Mouse (Mus musculus) embryonic fibroblast, embryonic 13.5 days (primary cell): ENCODE results near the gene Syde1. TPM values are rescaled to one million over a fixed set of nuclear protein-coding genes. Genes with fewer than 3 reads are reported as not detected.
"Not testable (repeated sequence)": the region's sequence is repeated elsewhere in the genome, so short reads cannot be mapped to it uniquely, and the experiment has no call there.

Experiments
- H3K27ac ChIP-seq: 2 replicates; pipeline ENCODE4 v1.5.1; 2012; ENCODE audit warnings: low read length, control low read depth, inconsistent platforms; ENCODE audit not compliant: insufficient read depth
- H3K4me1 ChIP-seq: 2 replicates; pipeline ENCODE4 v1.6.1; 2011; ENCODE audit warnings: low read length; ENCODE audit not compliant: control insufficient read depth, insufficient read depth
- H3K4me3 ChIP-seq: 2 replicates; pipeline ENCODE4 v1.5.1; 2011; ENCODE audit warnings: mild to moderate bottlenecking, control low read depth, low read length; ENCODE audit not compliant: insufficient read depth
- CTCF ChIP-seq: IDR thresholded peaks from 2 replicates; pipeline ENCODE4 v1.5.1; 2011; ENCODE audit warnings: mild to moderate bottlenecking, control low read depth, low read length, moderate library complexity, borderline replicate concordance; ENCODE audit not compliant: insufficient read depth
- POLR2A ChIP-seq: IDR thresholded peaks from 2 replicates; pipeline ENCODE4 v1.6.1; 2011; ENCODE audit warnings: low read depth, mild to moderate bottlenecking, control low read depth, low read length, moderate library complexity
- polyA plus RNA-seq: library from polyadenylated mRNA; stranded (reverse); fragments of >200 nt; gene quantifications from 2 replicates; pipeline ENCODE4 v1.2.4, GENCODE M21; 2011; ENCODE audit warnings: low read depth; ENCODE audit not compliant: missing spikeins, insufficient read length

Syde1 gene
- 50.5 and 52.8 TPM in 2 replicates for polyA plus RNA-seq

GRCm38 (mm10) chr10:78591406-78592328 is at the start of gene Syde1:
Syde1 (minus strand) TSS chr10:78591964.
- Histone ChIP-seq H3K27ac (peak within 1 kb of the TSS; percentile 81), H3K4me1 (peaks cover 3% of the 10 kb centered on the region; the same call in 1 of the 2 replicates), H3K4me3 (peak within 1 kb of the TSS; percentile 84)
- TF ChIP-seq CTCF, result no peak
- TF ChIP-seq POLR2A, result peak; percentile 84

GRCm38 (mm10) chr10:78632311-78632710 is 40.5 kb upstream of the Syde1 start:
- no peaks in the 10 kb centered on the region for H3K4me1 ChIP-seq
- TF ChIP-seq POLR2A (no peak), CTCF (peak; percentile 80)
- H3K27ac ChIP-seq, result no peak overlapping the region
- H3K4me3 ChIP-seq, result no peak overlapping the region

- no peak overlapping the region for H3K27ac ChIP-seq
- TF ChIP-seq CTCF, result no peak
- TF ChIP-seq POLR2A, result no peak
These were observed 38.4 kb upstream of the Syde1 start for GRCm38 (mm10) chr10:78630194-78630593.

GRCm38 (mm10) chr10:78623143-78623542 is 31.4 kb upstream of the Syde1 start:
- H3K4me3 ChIP-seq, H3K27ac ChIP-seq, H3K4me1 ChIP-seq: not testable (repeated sequence)

More at GRCm38 (mm10) chr10:78630194-78630593, 38.4 kb upstream of the Syde1 start:
- Histone ChIP-seq H3K4me1 (no peaks in the 10 kb centered on the region), H3K4me3 (no peak overlapping the region)

GRCm38 (mm10) chr10:78617974-78618373 is 26.2 kb upstream of the Syde1 start, which contains the start of gene Olfr1357:
Olfr1357 (minus strand) TSS chr10:78618074.
- Histone ChIP-seq H3K4me3 (no peak within 1 kb of the TSS), H3K27ac (no peak within 1 kb of the TSS), H3K4me1 (no peaks in the 10 kb centered on the region)
- TF ChIP-seq POLR2A, result no peak
- no peak for TF ChIP-seq CTCF

- no peak overlapping the region for H3K27ac ChIP-seq
- H3K4me3 ChIP-seq, result no peak overlapping the region
- H3K4me1 ChIP-seq, result no peaks in the 10 kb centered on the region
- no peak for TF ChIP-seq CTCF
- no peak for TF ChIP-seq POLR2A
These were observed 15.8 kb upstream of the Syde1 start for GRCm38 (mm10) chr10:78607602-78608001.

- H3K27ac ChIP-seq, result no peak overlapping the region
- H3K4me3 ChIP-seq, result no peak overlapping the region
- no peaks in the 10 kb centered on the region for H3K4me1 ChIP-seq
- TF ChIP-seq POLR2A (no peak), CTCF (peak; percentile 5; the same call in 1 of the 2 replicates)
These were observed 13.3 kb upstream of the Syde1 start for GRCm38 (mm10) chr10:78605080-78605479.

- Histone ChIP-seq H3K4me3 (no peak overlapping the region), H3K4me1 (no peaks in the 10 kb centered on the region; the same call in 1 of the 2 replicates), H3K27ac (no peak overlapping the region)
- TF ChIP-seq POLR2A (no peak), CTCF (no peak)
These were observed 8.1 kb upstream of the Syde1 start for GRCm38 (mm10) chr10:78599865-78600264.

GRCm38 (mm10) chr10:78594566-78594965 is 2.8 kb upstream of the Syde1 start:
- Histone ChIP-seq H3K4me1 (peaks cover 3% of the 10 kb centered on the region; the same call in 1 of the 2 replicates), H3K4me3 (no peak overlapping the region), H3K27ac (no peak overlapping the region)
- TF ChIP-seq CTCF, result no peak
- no peak for TF ChIP-seq POLR2A

GRCm38 (mm10) chr10:78594157-78594556 is 2.4 kb upstream of the Syde1 start:
- TF ChIP-seq CTCF (no peak), POLR2A (no peak)
- no peak overlapping the region for H3K4me3 ChIP-seq

More at GRCm38 (mm10) chr10:78594157-78594556, 2.4 kb upstream of the Syde1 start:
- Histone ChIP-seq H3K27ac (no peak overlapping the region), H3K4me1 (peaks cover 3% of the 10 kb centered on the region; the same call in 1 of the 2 replicates)
